Mouse (Mus musculus): ENCODE data around the gene Tjp2. TPM values are rescaled to one million over a fixed set of nuclear protein-coding genes. Genes with fewer than 3 reads are reported as not detected.

Gene Tjp2
- polyA plus RNA-seq, 1 experiment from 2014 or later = 18.3 TPM

DNA sequence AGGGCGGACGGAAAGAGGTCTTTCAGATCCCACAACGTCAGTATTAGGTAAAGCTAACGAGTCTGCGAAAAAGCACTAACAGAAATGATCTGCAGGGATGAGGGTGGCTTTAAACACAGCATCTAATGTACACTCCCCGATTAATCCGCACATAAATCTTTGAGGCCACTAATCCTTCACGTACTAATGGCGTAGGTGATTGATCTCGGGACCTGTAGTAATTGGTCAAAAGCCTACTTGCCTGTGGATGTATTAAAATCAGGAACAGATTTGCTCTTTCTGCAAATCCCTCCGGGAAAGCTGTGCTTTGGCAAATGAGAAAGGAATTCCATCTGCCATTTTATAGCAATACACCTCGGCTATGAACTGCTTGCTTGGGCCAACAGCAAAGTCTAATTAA lies 24.3 kb downstream of the Tjp2 start:
- H3K27me3 ChIP-seq (ENCODE audit: control insufficient read depth, insufficient read depth, low read length) = no peaks in the 10 kb centered on the region
- 51% methylated on average over 12 of the region's 12 CpGs for WGBS
- no peaks in the 10 kb centered on the region for H3K9me3 ChIP-seq (ENCODE audit: control insufficient read depth, low read length)
- no peaks in the 10 kb centered on the region for H3K36me3 ChIP-seq (ENCODE audit: control insufficient read depth, insufficient read depth, low read length)
- TF ChIP-seq EP300 (optimal IDR thresholded peaks at IDR 0.05) = no peak
- TF ChIP-seq CTCF (IDR thresholded peaks at IDR 0.05; ENCODE audit: low read depth) = no peak
- no peak for DNase-seq (ENCODE audit: low spot score)
- no peaks in the 10 kb centered on the region for H3K4me1 ChIP-seq (replicated peaks; ENCODE audit: control insufficient read depth, insufficient read depth)
- no peak for ATAC-seq (ENCODE audit: low FRiP score, low TSS enrichment)
- H3K4me2 ChIP-seq (replicated peaks; ENCODE audit: low read depth) = no peak overlapping the region
- H3K4me3 ChIP-seq (ENCODE audit: low read depth, low read length) = no peak overlapping the region
- no peak overlapping the region for H3K27ac ChIP-seq (replicated peaks)
- H3K9ac ChIP-seq (ENCODE audit: low read length) = no peak overlapping the region

DNA sequence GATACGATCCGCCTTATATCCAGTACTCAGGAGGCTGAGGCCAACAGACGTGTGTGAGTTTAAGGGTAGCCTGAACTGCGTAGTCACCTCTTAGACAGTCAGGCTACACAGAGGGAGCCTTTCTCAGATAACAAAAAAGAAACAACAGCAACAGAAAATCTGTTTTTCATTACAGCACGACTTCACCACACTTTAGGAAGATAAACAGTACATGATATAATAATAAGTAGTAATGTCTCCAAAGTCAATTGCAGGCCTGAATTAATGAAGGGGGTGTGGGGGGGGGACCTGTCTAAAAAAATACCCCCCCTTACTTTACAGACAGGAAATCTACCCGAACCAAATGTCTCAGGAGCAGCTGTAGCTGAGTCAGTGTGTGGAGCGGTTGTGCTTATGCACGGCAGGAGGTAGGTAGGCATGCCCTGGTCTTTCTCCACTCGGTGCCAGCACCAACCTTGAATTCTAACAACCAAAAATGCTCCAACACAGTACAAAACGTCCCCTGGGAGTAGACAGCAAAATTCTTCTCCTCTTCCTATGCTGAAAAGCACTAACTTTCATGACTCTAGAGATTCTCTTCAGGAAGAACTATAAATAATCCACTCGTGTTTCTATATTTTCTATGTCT lies 26.0 kb downstream of the Tjp2 start:
- no peak for TF ChIP-seq CTCF (IDR thresholded peaks at IDR 0.05; ENCODE audit: low read depth)
- no peak for TF ChIP-seq EP300 (optimal IDR thresholded peaks at IDR 0.05)
- no peak overlapping the region for H3K4me2 ChIP-seq (replicated peaks; ENCODE audit: low read depth)
- DNase-seq (ENCODE audit: low spot score) = no peak
- no peak overlapping the region for H3K27ac ChIP-seq (replicated peaks)
- WGBS = 75% methylated on average over 11 of the region's 11 CpGs
- no peak for ATAC-seq (ENCODE audit: low FRiP score, low TSS enrichment)
- no peaks in the 10 kb centered on the region for H3K9me3 ChIP-seq (ENCODE audit: control insufficient read depth, low read length)
- no peaks in the 10 kb centered on the region for H3K4me1 ChIP-seq (replicated peaks; ENCODE audit: control insufficient read depth, insufficient read depth)
- H3K4me3 ChIP-seq (ENCODE audit: low read depth, low read length) = no peak overlapping the region
- H3K9ac ChIP-seq (ENCODE audit: low read length) = no peak overlapping the region
- H3K36me3 ChIP-seq (ENCODE audit: control insufficient read depth, insufficient read depth, low read length) = no peaks in the 10 kb centered on the region
- H3K27me3 ChIP-seq (ENCODE audit: control insufficient read depth, insufficient read depth, low read length) = no peaks in the 10 kb centered on the region

DNA sequence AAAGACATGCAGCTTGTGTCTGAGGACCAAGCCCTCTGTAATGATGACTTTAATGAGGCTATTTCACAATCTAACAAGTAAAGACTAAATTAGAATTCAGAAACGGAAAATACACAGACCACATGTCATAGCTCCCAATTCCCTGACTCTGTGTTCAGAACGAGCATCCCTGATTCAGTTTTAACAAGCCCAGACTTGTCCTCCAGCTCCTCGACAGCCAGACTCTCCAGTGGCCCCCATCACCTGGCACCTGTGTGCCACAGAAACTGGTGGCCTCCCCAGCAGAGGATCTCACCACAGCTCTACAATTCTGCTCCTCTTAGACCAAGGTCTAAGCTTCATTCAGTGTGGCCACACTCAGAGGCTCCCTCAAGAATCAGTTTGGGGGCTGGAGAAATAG lies 27.5 kb downstream of the Tjp2 start:
- H3K36me3 ChIP-seq (ENCODE audit: control insufficient read depth, insufficient read depth, low read length) = no peaks in the 10 kb centered on the region
- H3K4me2 ChIP-seq (replicated peaks; ENCODE audit: low read depth) = no peak overlapping the region
- TF ChIP-seq CTCF (IDR thresholded peaks at IDR 0.05; ENCODE audit: low read depth) = no peak
- H3K9me3 ChIP-seq (ENCODE audit: control insufficient read depth, low read length) = no peaks in the 10 kb centered on the region
- DNase-seq (ENCODE audit: low spot score) (no peak), ATAC-seq (ENCODE audit: low FRiP score, low TSS enrichment) (no peak)
- H3K4me1 ChIP-seq (replicated peaks; ENCODE audit: control insufficient read depth, insufficient read depth) = no peaks in the 10 kb centered on the region
- no peak overlapping the region for H3K9ac ChIP-seq (ENCODE audit: low read length)
- H3K4me3 ChIP-seq (ENCODE audit: low read depth, low read length) = no peak overlapping the region
- H3K27ac ChIP-seq (replicated peaks) = no peak overlapping the region
- H3K27me3 ChIP-seq (ENCODE audit: control insufficient read depth, insufficient read depth, low read length) = no peaks in the 10 kb centered on the region
- WGBS = 49% methylated on average over 3 of the region's 3 CpGs

DNA sequence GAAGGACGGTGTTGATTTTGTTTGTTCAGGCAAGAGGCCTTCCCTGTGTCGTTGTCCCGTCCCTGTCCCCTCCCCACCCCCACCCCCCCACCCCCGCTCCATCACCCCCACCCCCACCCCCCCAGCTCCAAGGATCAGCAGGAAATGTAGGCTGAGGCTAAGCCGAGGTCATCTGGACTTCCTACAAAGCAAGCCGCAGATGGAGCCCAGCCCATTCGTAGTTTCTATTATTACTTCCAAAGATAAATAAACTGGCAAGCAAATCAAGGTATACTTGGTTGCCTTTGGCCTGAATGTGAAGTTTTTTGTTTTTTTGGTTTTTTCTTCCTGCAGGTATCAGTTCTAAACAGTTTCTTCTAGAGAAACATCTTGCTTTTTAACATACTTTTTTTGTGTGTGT lies 29.6 kb downstream of the Tjp2 start:
- no peaks in the 10 kb centered on the region for H3K4me1 ChIP-seq (replicated peaks; ENCODE audit: control insufficient read depth, insufficient read depth)
- no peaks in the 10 kb centered on the region for H3K36me3 ChIP-seq (ENCODE audit: control insufficient read depth, insufficient read depth, low read length)
- no peaks in the 10 kb centered on the region for H3K27me3 ChIP-seq (ENCODE audit: control insufficient read depth, insufficient read depth, low read length)
- WGBS = 50% methylated on average over 7 of the region's 7 CpGs
- TF ChIP-seq CTCF (IDR thresholded peaks at IDR 0.05; ENCODE audit: low read depth) (no peak), EP300 (optimal IDR thresholded peaks at IDR 0.05) (no peak)
- H3K4me3 ChIP-seq (ENCODE audit: low read depth, low read length) = no peak overlapping the region
- no peak for ATAC-seq (ENCODE audit: low FRiP score, low TSS enrichment)
- no peak overlapping the region for H3K9ac ChIP-seq (ENCODE audit: low read length)
- DNase-seq (ENCODE audit: low spot score) = no peak
- H3K9me3 ChIP-seq (ENCODE audit: control insufficient read depth, low read length) = no peaks in the 10 kb centered on the region
- no peak overlapping the region for H3K4me2 ChIP-seq (replicated peaks; ENCODE audit: low read depth)
- no peak overlapping the region for H3K27ac ChIP-seq (replicated peaks)

DNA sequence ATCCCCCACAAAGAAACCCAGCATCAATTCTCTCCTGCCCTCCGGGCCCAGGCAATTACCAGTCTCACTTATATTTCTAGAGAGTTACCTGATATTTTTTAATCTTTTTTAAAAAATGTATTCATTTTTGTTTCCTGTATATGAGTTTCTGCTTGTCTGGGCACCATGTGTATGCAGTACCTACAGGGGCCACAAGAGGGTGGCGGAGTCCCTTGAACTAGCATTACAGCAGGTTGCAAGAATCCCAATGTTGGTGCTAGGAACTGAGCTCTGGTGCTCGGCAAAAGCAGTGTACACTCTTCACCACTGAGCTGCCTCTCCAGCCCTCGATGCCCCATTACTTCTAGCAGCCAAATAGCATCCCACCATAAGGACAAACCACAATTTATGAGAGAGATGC lies 30.6 kb downstream of the Tjp2 start:
- Histone ChIP-seq H3K36me3 (ENCODE audit: control insufficient read depth, insufficient read depth, low read length) (no peaks in the 10 kb centered on the region), H3K9ac (ENCODE audit: low read length) (no peak overlapping the region), H3K4me2 (replicated peaks; ENCODE audit: low read depth) (no peak overlapping the region), H3K27me3 (ENCODE audit: control insufficient read depth, insufficient read depth, low read length) (no peaks in the 10 kb centered on the region), H3K4me1 (replicated peaks; ENCODE audit: control insufficient read depth, insufficient read depth) (no peaks in the 10 kb centered on the region), H3K9me3 (ENCODE audit: control insufficient read depth, low read length) (no peaks in the 10 kb centered on the region), H3K27ac (replicated peaks) (no peak overlapping the region), H3K4me3 (ENCODE audit: low read depth, low read length) (no peak overlapping the region)
- 98% methylated on average over 4 of the region's 4 CpGs for WGBS
- TF ChIP-seq EP300 (optimal IDR thresholded peaks at IDR 0.05) (no peak), CTCF (IDR thresholded peaks at IDR 0.05; ENCODE audit: low read depth) (peak; percentile 59)
- DNase-seq (ENCODE audit: low spot score) (no peak), ATAC-seq (ENCODE audit: low FRiP score, low TSS enrichment) (no peak)

DNA sequence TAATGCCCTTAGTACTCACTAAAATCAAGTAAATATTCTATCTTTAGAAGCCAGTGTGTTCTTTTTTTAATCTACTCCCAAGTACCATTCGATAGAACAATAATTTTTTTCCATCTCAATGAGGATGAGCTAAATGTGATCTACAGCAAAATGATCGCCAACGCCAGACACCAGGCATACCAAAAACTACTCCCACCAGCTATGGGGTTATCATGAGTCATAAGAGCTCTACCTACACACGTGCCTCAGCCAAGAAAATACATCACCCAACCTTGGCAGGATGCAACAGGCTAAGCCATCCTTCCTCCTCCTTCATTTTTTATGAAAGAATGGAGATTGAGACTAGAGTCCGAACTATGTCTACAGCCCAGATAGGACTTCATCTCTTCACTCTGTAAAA lies 31.9 kb downstream of the Tjp2 start:
- Histone ChIP-seq H3K27me3 (ENCODE audit: control insufficient read depth, insufficient read depth, low read length) (no peaks in the 10 kb centered on the region), H3K36me3 (ENCODE audit: control insufficient read depth, insufficient read depth, low read length) (no peaks in the 10 kb centered on the region), H3K9ac (ENCODE audit: low read length) (no peak overlapping the region), H3K4me2 (replicated peaks; ENCODE audit: low read depth) (no peak overlapping the region), H3K9me3 (ENCODE audit: control insufficient read depth, low read length) (no peaks in the 10 kb centered on the region), H3K27ac (replicated peaks) (no peak overlapping the region), H3K4me1 (replicated peaks; ENCODE audit: control insufficient read depth, insufficient read depth) (no peaks in the 10 kb centered on the region), H3K4me3 (ENCODE audit: low read depth, low read length) (no peak overlapping the region)
- WGBS = 80% methylated on average over 5 of the region's 5 CpGs
- DNase-seq (ENCODE audit: low spot score) (no peak), ATAC-seq (ENCODE audit: low FRiP score, low TSS enrichment) (no peak)
- TF ChIP-seq CTCF (IDR thresholded peaks at IDR 0.05; ENCODE audit: low read depth) = no peak
- TF ChIP-seq EP300 (optimal IDR thresholded peaks at IDR 0.05) = no peak

Data from stomach, postnatal 0 days (tissue).